Mouse (Mus musculus): ENCODE measurements around the gene Pde4b. TPM values are rescaled to one million over a fixed set of nuclear protein-coding genes. Genes with fewer than 3 reads are reported as not detected.

Gene Pde4b
- polyA plus RNA-seq, 1 experiment from 2014 or later: 37.3 TPM

- Histone ChIP-seq H3K9me3 (no peaks in the 10 kb centered on the region), H3K36me3 (no peaks in the 10 kb centered on the region), H3K4me2 (no peak overlapping the region), H3K4me3 (no peak overlapping the region), H3K27me3 (no peaks in the 10 kb centered on the region), H3K4me1 (peaks cover 8% of the 10 kb centered on the region), H3K9ac (no peak overlapping the region), H3K27ac (peak overlapping the region; percentile 23; the same call in 1 of the 2 replicates)
- WGBS: 56% methylated on average over 15 of the region's 15 CpGs
- ATAC-seq (ENCODE audit: borderline replicate concordance, extremely low read depth, low FRiP score, low TSS enrichment): no peak
Observed at GRCm38 (mm10) chr4:102506376-102507280, 419.3 kb downstream of the Pde4b start.

- 53% methylated on average over 9 of the region's 9 CpGs for WGBS
- ATAC-seq (ENCODE audit: borderline replicate concordance, extremely low read depth, low FRiP score, low TSS enrichment): no peak
- no peaks in the 10 kb centered on the region for H3K27me3 ChIP-seq
- no peaks in the 10 kb centered on the region for H3K36me3 ChIP-seq
- no peak overlapping the region for H3K4me3 ChIP-seq
- H3K4me2 ChIP-seq: no peak overlapping the region
- no peak overlapping the region for H3K9ac ChIP-seq
- peak overlapping the region; percentile 23; the same call in 1 of the 2 replicates for H3K27ac ChIP-seq
- no peaks in the 10 kb centered on the region for H3K9me3 ChIP-seq
- peaks cover 16% of the 10 kb centered on the region for H3K4me1 ChIP-seq
Observed at GRCm38 (mm10) chr4:102507344-102507743, 420.0 kb downstream of the Pde4b start.

DNA sequence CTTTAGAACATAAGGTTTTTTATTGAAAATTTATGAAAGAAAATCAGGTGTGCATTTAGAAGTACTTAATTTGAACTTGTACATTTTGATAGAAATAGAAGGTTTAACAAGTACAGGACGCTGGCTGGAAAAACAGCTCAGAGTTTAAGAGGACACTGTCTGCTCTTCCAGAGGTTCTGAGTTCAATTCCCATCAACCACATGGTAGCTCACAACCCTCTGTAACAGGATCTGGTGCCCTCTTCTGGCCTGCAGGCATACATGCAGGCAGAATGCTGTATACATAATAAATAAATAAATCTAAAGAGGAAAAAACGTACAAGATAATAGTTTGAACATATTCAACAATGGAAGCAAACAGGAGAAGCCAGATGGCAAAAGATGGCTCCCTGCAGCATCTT, 420.4 kb downstream of the Pde4b start:
- WGBS: 78% methylated on average over 2 of the region's 2 CpGs

GRCm38 (mm10) chr4:102510061-102510460, 422.7 kb downstream of the Pde4b start:
- no peak for ATAC-seq (ENCODE audit: borderline replicate concordance, extremely low read depth, low FRiP score, low TSS enrichment)
- Histone ChIP-seq H3K36me3 (no peaks in the 10 kb centered on the region), H3K9me3 (no peaks in the 10 kb centered on the region), H3K27me3 (no peaks in the 10 kb centered on the region), H3K4me1 (peaks cover 22% of the 10 kb centered on the region), H3K27ac (no peak overlapping the region), H3K9ac (no peak overlapping the region), H3K4me2 (no peak overlapping the region), H3K4me3 (no peak overlapping the region)
- 64% methylated on average over 6 of the region's 6 CpGs for WGBS

More for the DNA sequence above, 420.4 kb downstream of the Pde4b start:
- H3K4me3 ChIP-seq: no peak overlapping the region
- no peaks in the 10 kb centered on the region for H3K36me3 ChIP-seq
- peaks cover 17% of the 10 kb centered on the region for H3K4me1 ChIP-seq
- no peaks in the 10 kb centered on the region for H3K9me3 ChIP-seq
- no peaks in the 10 kb centered on the region for H3K27me3 ChIP-seq
- H3K27ac ChIP-seq: 0 out of 2 replicates have a peak overlapping the region, but pooled peaks have one; percentile 23
- H3K9ac ChIP-seq: no peak overlapping the region
- no peak overlapping the region for H3K4me2 ChIP-seq
- ATAC-seq (ENCODE audit: borderline replicate concordance, extremely low read depth, low FRiP score, low TSS enrichment): no peak

DNA sequence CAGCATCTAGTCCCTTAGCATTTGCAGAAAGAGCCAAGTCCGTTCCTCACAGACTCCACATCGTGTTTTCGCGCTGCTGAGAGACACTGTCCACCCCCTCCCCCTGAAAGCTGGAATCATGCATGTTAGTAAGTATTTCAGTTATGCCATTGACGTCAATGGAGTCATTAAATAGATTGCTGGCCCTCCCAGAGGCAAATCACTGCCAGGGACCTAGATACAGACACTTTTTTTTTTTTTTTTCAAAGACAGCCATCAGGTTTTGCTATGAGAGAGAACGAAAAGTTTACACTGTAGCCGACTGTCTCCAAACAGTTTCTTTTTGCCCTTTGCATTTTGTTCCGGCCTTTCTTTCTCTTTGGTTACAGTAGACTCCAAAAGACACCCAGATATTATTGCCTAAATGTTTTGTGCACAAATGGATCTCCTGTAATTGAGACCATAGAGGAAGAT, 423.6 kb downstream of the Pde4b start:
- H3K27me3 ChIP-seq: no peaks in the 10 kb centered on the region
- peak overlapping the region; percentile 29; the same call in 1 of the 2 replicates for H3K9ac ChIP-seq
- H3K36me3 ChIP-seq: no peaks in the 10 kb centered on the region
- H3K27ac ChIP-seq: peak overlapping the region; percentile 86
- peak overlapping the region; percentile 53 for H3K4me2 ChIP-seq
- WGBS: 14% methylated on average over 8 of the region's 8 CpGs
- H3K4me3 ChIP-seq: peak overlapping the region; percentile 22
- peak; percentile 93 for ATAC-seq (ENCODE audit: borderline replicate concordance, extremely low read depth, low FRiP score, low TSS enrichment)
- H3K4me1 ChIP-seq: peaks cover 25% of the 10 kb centered on the region
- no peaks in the 10 kb centered on the region for H3K9me3 ChIP-seq

GRCm38 (mm10) chr4:102511511-102511910, 424.2 kb downstream of the Pde4b start:
- WGBS: 2% methylated on average over 11 of the region's 11 CpGs
- Histone ChIP-seq H3K4me2 (peak overlapping the region; percentile 53), H3K4me3 (peak overlapping the region; percentile 22), H3K9me3 (no peaks in the 10 kb centered on the region), H3K36me3 (no peaks in the 10 kb centered on the region), H3K27me3 (no peaks in the 10 kb centered on the region), H3K27ac (peak overlapping the region; percentile 86), H3K9ac (peak overlapping the region; percentile 29; the same call in 1 of the 2 replicates), H3K4me1 (peaks cover 22% of the 10 kb centered on the region)
- peak; percentile 87 for ATAC-seq (ENCODE audit: borderline replicate concordance, extremely low read depth, low FRiP score, low TSS enrichment)

GRCm38 (mm10) chr4:102512940-102513339, 425.6 kb downstream of the Pde4b start:
- no peak for ATAC-seq (ENCODE audit: borderline replicate concordance, extremely low read depth, low FRiP score, low TSS enrichment)
- Histone ChIP-seq H3K27ac (no peak overlapping the region), H3K9me3 (no peaks in the 10 kb centered on the region), H3K4me2 (no peak overlapping the region), H3K27me3 (no peaks in the 10 kb centered on the region), H3K4me3 (no peak overlapping the region), H3K9ac (no peak overlapping the region), H3K36me3 (no peaks in the 10 kb centered on the region), H3K4me1 (peaks cover 31% of the 10 kb centered on the region)
- WGBS: 69% methylated on average over 7 of the region's 7 CpGs

DNA sequence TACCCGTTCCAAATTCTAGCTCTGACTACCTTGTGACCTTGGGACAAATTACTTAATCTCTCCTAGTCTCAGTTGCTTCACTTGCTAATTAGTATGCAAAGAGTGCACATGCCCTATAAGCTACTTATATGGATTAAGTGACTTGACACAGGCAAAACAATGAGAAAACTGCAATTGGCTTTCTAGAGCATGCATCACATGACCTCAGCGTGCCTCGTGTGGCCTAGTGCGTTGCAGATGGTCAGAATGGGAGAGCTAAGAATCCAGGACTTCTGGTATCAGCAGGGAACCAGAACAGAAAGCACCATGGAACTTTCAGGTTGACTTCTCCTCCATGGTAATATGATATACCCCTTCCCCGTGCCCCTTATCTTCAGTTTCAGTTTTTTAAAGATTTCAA, 426.2 kb downstream of the Pde4b start:
- H3K27me3 ChIP-seq: no peaks in the 10 kb centered on the region
- H3K36me3 ChIP-seq: no peaks in the 10 kb centered on the region
- no peak overlapping the region for H3K4me3 ChIP-seq
- ATAC-seq (ENCODE audit: borderline replicate concordance, extremely low read depth, low FRiP score, low TSS enrichment): no peak
- no peak overlapping the region for H3K27ac ChIP-seq
- WGBS: 74% methylated on average over 5 of the region's 5 CpGs
- peaks cover 31% of the 10 kb centered on the region for H3K4me1 ChIP-seq
- H3K4me2 ChIP-seq: no peak overlapping the region
- no peak overlapping the region for H3K9ac ChIP-seq
- no peaks in the 10 kb centered on the region for H3K9me3 ChIP-seq

DNA sequence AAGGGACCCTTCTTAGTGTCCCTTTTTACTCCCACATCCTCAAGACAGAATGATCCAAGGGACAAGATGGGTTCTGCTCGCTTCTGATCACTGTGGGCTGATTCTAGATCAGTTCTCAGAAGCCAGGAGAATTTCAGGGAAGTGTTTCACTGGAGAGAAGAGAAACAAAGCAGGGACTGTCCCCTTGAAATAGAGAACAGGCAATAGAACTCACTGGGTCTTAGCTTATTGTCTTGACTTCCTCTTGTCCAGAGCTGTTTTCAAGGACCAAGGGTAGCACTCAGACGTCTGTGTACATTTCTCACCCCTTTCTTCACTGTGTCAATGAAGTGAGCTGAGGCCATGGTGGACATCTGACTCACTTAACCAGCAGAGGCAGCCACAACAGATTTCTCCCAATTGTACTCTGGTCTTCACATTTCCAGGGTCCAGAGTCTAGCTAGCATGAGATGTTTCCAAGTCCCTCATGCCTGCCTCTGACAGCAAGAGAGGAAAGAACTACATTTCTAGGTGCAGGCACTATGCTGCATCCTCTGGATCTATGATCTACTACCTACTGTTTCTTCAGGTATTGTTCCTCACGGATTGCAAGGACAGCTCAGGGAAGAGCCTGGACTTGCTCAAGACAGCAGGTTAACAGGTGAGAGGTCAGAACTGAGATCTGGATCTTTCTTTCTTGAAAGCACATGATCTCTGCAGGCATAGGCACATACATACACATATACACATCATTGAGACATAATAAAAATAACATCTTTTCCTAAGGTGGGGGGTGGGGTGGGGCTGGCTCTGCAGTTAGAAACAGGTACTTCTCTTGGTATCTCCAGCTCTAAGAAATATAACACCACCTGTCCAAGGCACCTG, 427.9 kb downstream of the Pde4b start:
- Histone ChIP-seq H3K4me2 (no peak overlapping the region), H3K9ac (no peak overlapping the region), H3K9me3 (no peaks in the 10 kb centered on the region), H3K27me3 (no peaks in the 10 kb centered on the region), H3K27ac (no peak overlapping the region), H3K4me1 (peaks cover 31% of the 10 kb centered on the region), H3K36me3 (no peaks in the 10 kb centered on the region), H3K4me3 (no peak overlapping the region)
- whole genome bisulfite sequencing: 57% methylated on average over 3 of the region's 3 CpGs
- no peak for ATAC-seq (ENCODE audit: borderline replicate concordance, extremely low read depth, low FRiP score, low TSS enrichment)

DNA sequence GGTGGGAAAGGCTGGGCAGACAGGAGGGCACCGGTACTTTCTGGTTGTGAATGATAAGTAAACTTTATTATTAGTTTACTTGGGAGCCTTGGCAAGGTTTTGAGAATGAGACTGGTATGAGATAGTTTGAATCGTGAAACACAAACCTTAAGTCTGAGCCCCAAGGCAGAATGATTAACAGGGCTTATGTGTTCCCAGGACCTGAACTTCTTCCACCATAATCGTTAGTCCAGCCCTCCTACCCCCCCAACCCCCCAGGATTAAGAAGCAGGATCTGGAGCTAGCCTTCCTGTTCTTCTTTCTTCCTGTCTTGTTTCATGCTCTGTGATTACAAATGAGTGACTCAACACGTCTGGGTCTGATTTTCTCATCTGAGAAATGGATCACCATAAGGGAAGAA, 429.1 kb downstream of the Pde4b start:
- H3K36me3 ChIP-seq: no peaks in the 10 kb centered on the region
- no peak overlapping the region for H3K27ac ChIP-seq
- no peaks in the 10 kb centered on the region for H3K9me3 ChIP-seq
- H3K4me3 ChIP-seq: no peak overlapping the region
- no peak overlapping the region for H3K9ac ChIP-seq
- ATAC-seq (ENCODE audit: borderline replicate concordance, extremely low read depth, low FRiP score, low TSS enrichment): no peak
- no peak overlapping the region for H3K4me2 ChIP-seq
- 52% methylated on average over 4 of the region's 4 CpGs for WGBS
- peaks cover 27% of the 10 kb centered on the region for H3K4me1 ChIP-seq
- no peaks in the 10 kb centered on the region for H3K27me3 ChIP-seq

- Histone ChIP-seq H3K4me1 (peaks cover 20% of the 10 kb centered on the region), H3K4me3 (no peak overlapping the region), H3K27me3 (no peaks in the 10 kb centered on the region), H3K36me3 (no peaks in the 10 kb centered on the region), H3K4me2 (no peak overlapping the region), H3K9me3 (no peaks in the 10 kb centered on the region), H3K27ac (no peak overlapping the region), H3K9ac (no peak overlapping the region)
- no peak for ATAC-seq (ENCODE audit: borderline replicate concordance, extremely low read depth, low FRiP score, low TSS enrichment)
- WGBS: 33% methylated on average over 7 of the region's 7 CpGs
Observed at GRCm38 (mm10) chr4:102516982-102517630, 429.8 kb downstream of the Pde4b start.
